Mouse (Mus musculus) erythroblast, embryonic 14.5 days (primary cell): ENCODE data around the gene Dctn5.

Experiments used
- GATA1 ChIP-seq: IDR thresholded peaks from 2 replicates; pipeline ENCODE4 v1.6.1; 2012; ENCODE audit warnings: low read length, inconsistent platforms, mixed read lengths
- TAL1 ChIP-seq: IDR thresholded peaks from 3 replicates; pipeline ENCODE4 v1.6.1; 2012; ENCODE audit warnings: low read length, inconsistent platforms, mixed read lengths

- TF ChIP-seq GATA1 (no peak), TAL1 (no peak)
These were observed 19.6 kb downstream of the Dctn5 start for GRCm38 (mm10) chr7:122152473-122152872.
